Mouse (Mus musculus) urinary bladder, postnatal 36 days (tissue): ENCODE data around the gene Kcnh1.

Experiments
- DNase-seq, 2 experiments: peaks; one replicate each; pipeline ENCODE4 v3.0.0; 2022; ENCODE audit warnings: low spot score in 2 of 2, mixed read lengths in 1 of 2

Kcnh1 gene

GRCm38 (mm10) chr1:192315392-192316070 is 125.0 kb downstream of the Kcnh1 start:
- no peak for DNase-seq

GRCm38 (mm10) chr1:192324223-192324622 is 133.6 kb downstream of the Kcnh1 start:
- no peak for DNase-seq

- DNase-seq, result no peak
Measured at GRCm38 (mm10) chr1:192327052-192327451, 136.5 kb downstream of the Kcnh1 start.

GRCm38 (mm10) chr1:192331207-192331606 is 140.6 kb downstream of the Kcnh1 start:
- DNase-seq, result no peak

GRCm38 (mm10) chr1:192336029-192336428 is 145.5 kb downstream of the Kcnh1 start:
- DNase-seq, result no peak

GRCm38 (mm10) chr1:192339361-192340077 is 148.9 kb downstream of the Kcnh1 start:
- DNase-seq, result no peak

- DNase-seq, result no peak
Measured at GRCm38 (mm10) chr1:192341774-192342173, 151.2 kb downstream of the Kcnh1 start.

- DNase-seq, result no peak
Measured at GRCm38 (mm10) chr1:192343996-192344395, 153.4 kb downstream of the Kcnh1 start.

GRCm38 (mm10) chr1:192347327-192347726 is 156.8 kb downstream of the Kcnh1 start:
- no peak for DNase-seq

- no peak for DNase-seq
Measured at GRCm38 (mm10) chr1:192356231-192356630, 165.7 kb downstream of the Kcnh1 start.

GRCm38 (mm10) chr1:192359212-192359611 is 168.6 kb downstream of the Kcnh1 start:
- DNase-seq, result no peak

- DNase-seq, result no peak
Measured at GRCm38 (mm10) chr1:192368336-192368735, 177.8 kb downstream of the Kcnh1 start.

- no peak for DNase-seq
Measured at GRCm38 (mm10) chr1:192371943-192372614, 181.5 kb downstream of the Kcnh1 start.

GRCm38 (mm10) chr1:192378546-192379075 is 188.0 kb downstream of the Kcnh1 start:
- DNase-seq, result no peak

- no peak for DNase-seq
Measured at GRCm38 (mm10) chr1:192380596-192381041, 190.0 kb downstream of the Kcnh1 start.

GRCm38 (mm10) chr1:192387624-192388023 is 197.1 kb downstream of the Kcnh1 start:
- DNase-seq, result no peak

GRCm38 (mm10) chr1:192391041-192391440 is 200.5 kb downstream of the Kcnh1 start:
- DNase-seq, result no peak

GRCm38 (mm10) chr1:192392232-192392631 is 201.7 kb downstream of the Kcnh1 start:
- no peak for DNase-seq

- no peak for DNase-seq
Measured at GRCm38 (mm10) chr1:192399667-192400490, 209.3 kb downstream of the Kcnh1 start.

- no peak for DNase-seq
Measured at GRCm38 (mm10) chr1:192400991-192401390, 210.4 kb downstream of the Kcnh1 start.

GRCm38 (mm10) chr1:192402911-192403704 is 212.5 kb downstream of the Kcnh1 start:
- no peak for DNase-seq
